Mouse (Mus musculus): ENCODE measurements around the gene Gm4559. TPM values are rescaled to one million over a fixed set of nuclear protein-coding genes. Genes with fewer than 3 reads are reported as not detected.
A peak's percentile ranks its signal among the peaks of the same experiment; 100 is the strongest.
"Not testable (repeated sequence)": the region's sequence is repeated elsewhere in the genome, so short reads cannot be mapped to it uniquely, and the experiment has no call there.

The Gm4559 gene
- not detected for total RNA-seq (2021)
- long read RNA-seq, experiment 1: 0 reads
- long read RNA-seq, experiment 2: 0 reads

DNA sequence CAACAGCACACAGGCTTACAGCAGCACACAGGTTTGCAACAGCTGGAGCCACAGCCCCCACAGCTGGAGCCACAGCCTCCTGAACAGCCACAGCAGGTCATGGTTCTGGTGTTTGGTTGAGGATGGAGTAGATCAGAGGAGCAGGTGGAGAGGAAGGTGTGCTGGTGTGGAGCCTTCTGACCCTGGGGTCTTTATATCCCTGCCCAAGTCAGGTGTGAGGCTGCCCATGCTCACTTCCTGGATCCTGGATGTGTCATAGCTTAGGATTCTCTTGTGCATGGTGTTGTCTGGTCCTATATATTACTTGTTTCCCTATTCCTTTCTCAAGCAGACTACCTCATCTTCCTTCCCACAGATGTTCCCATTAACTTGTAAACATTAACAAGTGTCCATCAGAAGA lies at the start of gene Gm4559:
Gene Gm4559, minus strand, starts transcription at position 101 of the 400 bp plus-strand sequence.
- DNase-seq (ENCODE audit: low spot score in 2 of 2): not testable (repeated sequence)

DNA sequence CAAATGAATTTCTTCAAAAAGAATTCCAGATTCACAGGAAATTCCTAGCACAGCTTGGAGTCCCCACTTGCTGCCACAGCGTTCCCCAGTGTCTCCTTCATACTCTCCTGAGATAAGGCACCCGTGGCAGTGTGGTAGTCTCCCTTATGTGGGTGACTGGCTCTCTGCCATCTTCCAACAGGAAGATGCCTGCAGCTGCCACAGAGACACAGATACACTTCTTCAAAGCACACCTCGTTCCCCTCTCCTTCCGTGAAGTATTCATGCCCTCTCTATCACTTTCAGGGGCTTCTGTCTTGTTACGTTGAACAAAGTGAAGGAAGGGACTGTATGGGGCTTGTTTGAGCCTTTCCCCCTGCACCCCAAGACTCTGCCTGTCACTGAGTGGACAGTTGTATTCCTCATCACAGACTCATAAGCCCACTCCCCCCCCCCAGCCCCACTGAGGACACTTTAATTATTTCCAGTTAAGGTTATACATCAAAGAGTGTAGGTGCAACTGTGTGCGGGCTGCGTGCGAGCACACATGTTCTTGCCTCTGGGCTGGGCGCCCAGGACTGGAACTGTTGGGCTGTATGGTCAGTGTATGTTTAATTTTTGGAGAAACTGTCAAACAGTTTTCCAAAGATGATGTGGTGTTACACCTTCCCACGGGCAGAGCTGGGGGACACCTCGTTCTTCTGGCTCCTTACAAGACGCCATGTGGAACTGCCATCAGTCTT lies 49.4 kb upstream of the Gm4559 start:
- DNase-seq (ENCODE audit: low spot score in 2 of 2): no peak

DNA sequence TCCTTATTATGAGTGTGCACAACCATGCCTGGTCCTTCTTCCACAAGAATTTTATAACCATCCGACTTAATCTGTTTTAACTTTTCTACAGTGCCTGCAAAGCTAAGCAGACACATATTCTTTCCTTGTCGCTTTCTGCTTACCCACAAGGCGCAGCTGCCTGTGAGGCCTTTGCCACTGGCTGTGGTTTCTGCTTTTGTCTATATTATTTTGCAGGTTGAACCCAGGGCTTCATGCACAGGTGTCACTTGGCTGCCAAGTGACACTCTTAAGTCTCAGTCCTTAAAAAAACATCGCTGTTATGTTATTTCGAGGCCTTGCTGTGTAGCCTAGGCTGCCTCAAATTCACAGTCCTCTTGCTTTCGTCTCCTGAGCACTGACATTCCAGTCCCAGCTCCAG lies 48.5 kb upstream of the Gm4559 start:
- no peak for DNase-seq (ENCODE audit: low spot score in 2 of 2)

DNA sequence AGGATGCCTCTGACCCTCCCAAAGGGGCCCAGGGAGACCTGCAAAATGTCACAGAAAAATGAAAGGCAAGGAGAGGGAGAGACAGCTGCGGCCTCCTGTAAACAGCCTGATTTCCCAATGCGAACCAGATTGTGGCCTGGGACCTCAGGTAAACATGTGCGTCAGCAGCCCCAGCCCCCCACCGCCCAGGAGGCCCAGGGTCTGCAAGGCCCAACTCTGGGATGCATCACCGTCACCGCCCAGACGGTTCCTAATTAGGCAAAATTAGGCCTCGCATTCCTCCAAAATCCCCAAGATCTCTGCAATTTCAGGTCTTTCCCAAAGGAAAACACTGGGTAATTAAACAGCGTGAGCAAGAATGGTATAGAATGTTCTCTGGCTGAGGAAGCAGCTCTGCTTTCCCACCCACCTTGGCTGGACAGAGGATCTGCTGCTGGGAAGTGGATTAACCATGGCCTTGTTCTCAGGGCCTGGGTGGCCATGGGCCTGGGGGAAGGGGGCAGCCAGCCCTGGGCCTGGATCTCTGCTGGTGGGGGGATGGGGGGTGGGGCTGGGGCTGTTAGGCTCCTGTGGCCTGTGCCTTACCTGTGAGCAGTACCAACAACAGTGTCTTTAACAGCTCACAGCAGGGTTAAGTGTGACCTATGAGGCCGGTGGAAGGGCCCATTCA lies 47.6 kb upstream of the Gm4559 start:
- DNase-seq (ENCODE audit: low spot score in 2 of 2): not testable (repeated sequence)

DNA sequence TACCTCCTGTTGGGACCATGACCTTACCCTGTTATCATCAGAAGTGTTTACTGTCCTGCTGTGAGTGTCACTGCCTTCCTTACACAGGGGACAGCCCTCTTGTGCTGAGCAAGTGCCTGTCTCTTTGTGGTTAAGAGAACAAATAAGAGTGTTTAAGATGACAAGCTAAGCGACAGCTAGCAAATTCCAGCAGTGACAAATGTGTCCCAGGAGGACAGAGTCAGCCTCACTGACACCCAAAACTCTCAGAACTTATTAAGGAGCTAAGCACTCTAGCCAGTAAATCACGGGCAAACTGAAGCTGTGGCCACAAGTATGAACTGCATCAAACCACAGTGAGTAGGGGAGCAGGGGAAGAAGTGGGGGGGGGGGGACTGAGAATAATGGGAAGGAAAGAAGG lies 46.7 kb upstream of the Gm4559 start:
- DNase-seq (ENCODE audit: low spot score in 2 of 2): no peak

DNA sequence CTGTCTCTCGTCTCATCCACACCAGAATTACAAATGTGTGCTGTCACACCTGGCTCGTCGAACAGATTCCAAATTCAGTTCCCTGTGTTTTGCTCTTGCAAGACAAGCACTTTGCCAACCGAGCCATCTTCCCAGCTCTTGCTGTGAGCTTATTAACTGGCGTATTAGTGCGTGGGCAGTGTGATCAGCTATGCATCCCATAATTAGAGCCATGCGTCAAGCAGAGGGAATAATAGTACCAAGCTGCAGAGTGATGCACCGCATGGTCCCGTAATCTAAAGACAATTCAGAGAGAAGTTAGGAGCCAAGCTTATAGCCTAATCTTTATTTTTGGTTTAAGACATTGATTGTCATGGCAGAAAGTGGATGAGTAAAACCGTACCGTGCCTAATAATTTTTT lies 45.0 kb upstream of the Gm4559 start:
- no peak for DNase-seq (ENCODE audit: low spot score in 2 of 2)

DNA sequence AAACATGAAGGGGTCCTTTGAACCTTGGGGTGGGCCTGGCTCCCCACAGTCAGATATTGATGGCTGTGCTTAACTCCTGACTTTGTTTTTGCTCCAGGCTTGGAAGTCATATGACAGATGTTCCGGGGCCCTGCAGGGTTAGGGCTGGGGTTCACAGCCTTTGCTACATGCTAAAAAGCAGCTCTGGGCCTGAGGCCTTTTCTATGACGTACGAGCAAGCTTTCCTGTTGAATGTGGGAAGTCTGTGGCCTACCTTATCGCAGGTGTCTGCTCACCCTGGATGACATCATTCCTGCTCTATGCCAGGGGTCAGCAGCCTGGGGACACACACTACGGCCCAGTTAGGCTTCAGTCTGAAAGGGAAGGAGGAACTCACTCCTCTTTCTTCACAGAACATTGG lies 43.1 kb upstream of the Gm4559 start:
- DNase-seq (ENCODE audit: low spot score in 2 of 2): no peak

DNA sequence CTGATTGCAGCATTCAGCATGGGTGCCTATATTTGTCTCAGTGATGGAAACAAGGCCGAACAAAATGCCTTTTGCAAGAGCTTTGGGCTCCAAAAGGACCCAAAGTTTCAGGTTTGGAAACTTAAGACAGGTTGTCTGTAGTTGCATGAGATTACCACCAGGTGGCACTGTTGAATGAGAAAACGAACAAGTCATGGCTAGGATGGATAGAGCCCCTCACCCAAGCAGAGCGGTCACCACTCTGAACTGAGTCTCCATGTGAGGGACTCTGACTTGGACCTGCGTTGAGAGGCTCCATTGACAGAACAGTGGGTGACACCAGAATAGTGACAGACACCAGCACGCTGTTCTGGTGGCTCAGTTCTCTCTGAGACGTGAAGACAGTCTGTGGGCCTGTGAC lies 42.4 kb upstream of the Gm4559 start:
- DNase-seq (ENCODE audit: low spot score in 2 of 2): peak; percentile 54 to 60

DNA sequence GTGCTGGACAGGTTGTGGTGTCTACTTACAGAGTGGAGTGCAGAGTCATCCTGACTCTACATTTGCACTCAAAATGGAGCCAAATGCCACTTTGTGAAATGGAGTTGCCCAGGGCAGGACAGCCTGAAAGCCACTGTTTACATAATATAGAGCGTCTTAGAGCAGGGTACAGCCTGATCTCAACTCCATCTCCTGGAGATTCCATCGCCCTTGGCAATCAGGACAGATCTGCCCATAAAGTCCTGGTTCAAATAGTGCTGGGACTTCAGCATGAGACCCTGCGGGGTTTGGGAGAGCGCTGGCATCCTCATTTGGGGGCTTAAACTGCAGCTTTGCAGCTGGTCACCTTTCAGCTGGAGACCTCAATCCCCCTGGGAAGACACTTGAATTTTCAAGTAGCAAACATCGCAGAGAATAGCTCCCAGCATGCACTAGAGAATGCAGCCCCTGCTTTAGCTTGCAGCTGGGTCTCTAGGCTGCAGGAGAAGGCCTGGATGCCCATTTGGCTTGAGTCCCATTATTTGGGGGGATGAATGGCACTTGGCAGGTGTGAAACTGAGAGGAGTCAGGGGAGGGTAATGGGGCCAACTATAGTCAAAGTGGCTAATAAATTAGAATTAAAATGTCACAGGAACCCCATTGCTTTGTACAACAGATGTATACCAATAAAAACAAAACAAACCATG lies 40.6 kb upstream of the Gm4559 start:
- DNase-seq (ENCODE audit: low spot score in 2 of 2): no peak

DNA sequence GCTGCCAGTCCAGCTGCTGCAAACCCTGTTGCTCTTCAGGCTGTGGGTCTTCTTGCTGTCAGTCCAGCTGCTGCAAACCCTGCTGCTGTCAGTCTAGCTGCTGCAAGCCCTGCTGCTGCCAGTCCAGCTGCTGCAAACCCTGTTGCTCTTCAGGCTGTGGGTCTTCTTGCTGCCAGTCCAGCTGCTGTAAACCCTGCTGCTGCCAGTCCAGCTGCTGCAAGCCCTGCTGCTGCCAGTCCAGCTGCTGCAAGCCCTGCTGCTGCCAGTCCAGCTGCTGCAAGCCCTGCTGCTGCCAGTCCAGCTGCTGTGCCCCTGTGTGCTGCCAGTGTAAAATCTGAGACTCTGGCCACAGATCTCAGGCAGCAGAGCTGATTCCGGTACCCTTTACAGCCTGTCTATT lies 29.8 kb upstream of the Gm4559 start:
- DNase-seq (ENCODE audit: low spot score in 2 of 2): not testable (repeated sequence)

DNA sequence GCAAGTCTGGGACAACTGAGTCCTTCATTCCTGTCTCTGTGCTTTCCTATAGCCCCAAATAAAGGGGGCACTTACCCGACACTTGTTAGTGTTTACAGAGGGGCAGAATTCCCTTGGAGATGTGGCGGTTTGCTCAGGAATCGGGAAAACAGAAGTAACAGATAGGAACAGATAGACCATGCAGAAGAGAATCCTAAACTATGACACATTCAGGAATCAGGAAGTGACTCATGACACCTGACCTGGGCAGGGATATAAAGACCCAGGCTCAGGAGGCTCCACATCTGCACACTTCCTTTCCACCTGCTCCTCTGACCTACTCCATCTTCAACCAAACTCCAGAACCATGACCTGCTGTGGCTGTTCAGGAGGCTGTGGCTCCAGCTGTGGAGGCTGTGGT lies 29.1 kb upstream of the Gm4559 start, which contains the start of gene Krtap5-4:
Gene Krtap5-4, plus strand, starts transcription at position 301 of the 400 bp plus-strand sequence.
- DNase-seq (ENCODE audit: low spot score in 2 of 2): no peak

DNA sequence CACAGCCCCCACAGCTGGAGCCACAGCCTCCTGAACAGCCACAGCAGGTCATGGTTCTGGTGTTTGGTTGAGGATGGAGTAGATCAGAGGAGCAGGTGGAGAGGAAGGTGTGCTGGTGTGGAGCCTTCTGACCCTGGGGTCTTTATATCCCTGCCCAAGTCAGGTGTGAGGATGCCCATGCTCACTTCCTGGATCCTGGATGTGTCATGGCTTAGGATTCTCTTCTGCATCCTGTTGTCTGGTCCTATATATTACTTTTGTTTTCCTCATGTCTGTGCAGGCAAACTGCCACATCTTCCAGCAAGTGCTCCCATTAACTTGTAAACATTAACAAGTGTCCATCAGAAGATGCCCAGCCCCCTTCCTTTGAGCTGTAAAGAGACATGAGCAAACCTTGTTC lies 22.9 kb upstream of the Gm4559 start, which contains the start of gene Krtap5-1:
Gene Krtap5-1, minus strand, starts transcription at position 101 of the 400 bp plus-strand sequence.
- DNase-seq (ENCODE audit: low spot score in 2 of 2): not testable (repeated sequence)

DNA sequence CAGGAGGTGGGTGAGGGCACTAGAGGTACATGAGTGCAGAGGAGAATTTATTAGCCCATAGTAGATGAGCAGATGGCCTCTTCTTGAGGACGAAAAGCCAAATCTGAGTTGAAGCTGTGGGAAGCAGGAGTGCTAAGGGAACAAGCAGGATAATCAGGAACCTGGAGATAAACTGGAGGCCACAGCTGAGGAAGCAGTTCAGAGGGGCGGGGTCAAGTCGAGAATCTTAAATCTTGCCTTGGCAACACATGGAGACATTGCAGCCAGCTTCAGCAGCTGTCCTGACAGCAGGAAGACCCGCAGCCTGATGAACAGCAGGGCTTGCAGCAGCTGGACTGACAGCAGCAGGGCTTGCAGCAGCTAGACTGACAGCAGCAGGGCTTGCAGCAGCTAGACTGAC lies 21.9 kb upstream of the Gm4559 start:
- not testable (repeated sequence) for DNase-seq (ENCODE audit: low spot score in 2 of 2)

DNA sequence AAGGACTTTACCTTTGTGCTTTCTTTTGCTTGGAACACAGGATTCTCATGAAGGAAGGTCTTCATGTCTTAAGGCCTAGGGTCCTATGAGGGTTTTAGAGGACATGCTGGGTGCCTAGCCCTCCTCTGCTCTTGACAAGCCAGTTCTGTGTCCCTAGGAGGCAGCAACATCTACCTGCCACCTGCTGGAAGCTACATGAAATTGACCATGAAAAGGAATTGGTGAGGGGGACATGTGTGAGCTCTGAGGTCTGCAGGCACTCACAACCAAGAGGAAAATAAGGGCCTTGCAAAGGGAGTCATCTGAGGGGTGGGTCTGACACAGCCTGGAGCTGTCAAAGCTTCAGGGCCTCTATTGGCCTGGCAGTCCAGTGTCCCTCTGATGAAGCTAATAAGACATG lies 21.3 kb upstream of the Gm4559 start:
- DNase-seq (ENCODE audit: low spot score in 2 of 2): no peak

DNA sequence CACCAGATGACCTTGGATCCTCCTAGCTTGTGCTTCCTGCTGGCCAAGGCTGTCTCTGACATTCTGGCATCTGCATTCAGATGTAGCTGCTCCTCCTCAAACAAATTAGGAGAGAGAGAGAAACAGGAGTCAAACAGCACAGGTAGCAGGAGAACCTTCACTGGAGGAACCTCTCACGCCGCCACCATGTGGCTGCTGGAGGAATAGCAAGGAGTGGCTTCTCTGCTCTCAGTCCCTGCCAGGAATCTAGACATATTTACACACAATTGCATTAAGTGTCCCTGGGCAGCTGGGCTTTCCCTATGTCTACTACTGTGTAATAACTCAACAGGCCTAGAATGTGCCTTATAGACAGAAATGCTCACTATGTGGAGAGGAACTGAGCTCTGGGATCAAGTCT lies 19.7 kb upstream of the Gm4559 start:
- not testable (repeated sequence) for DNase-seq (ENCODE audit: low spot score in 2 of 2)

DNA sequence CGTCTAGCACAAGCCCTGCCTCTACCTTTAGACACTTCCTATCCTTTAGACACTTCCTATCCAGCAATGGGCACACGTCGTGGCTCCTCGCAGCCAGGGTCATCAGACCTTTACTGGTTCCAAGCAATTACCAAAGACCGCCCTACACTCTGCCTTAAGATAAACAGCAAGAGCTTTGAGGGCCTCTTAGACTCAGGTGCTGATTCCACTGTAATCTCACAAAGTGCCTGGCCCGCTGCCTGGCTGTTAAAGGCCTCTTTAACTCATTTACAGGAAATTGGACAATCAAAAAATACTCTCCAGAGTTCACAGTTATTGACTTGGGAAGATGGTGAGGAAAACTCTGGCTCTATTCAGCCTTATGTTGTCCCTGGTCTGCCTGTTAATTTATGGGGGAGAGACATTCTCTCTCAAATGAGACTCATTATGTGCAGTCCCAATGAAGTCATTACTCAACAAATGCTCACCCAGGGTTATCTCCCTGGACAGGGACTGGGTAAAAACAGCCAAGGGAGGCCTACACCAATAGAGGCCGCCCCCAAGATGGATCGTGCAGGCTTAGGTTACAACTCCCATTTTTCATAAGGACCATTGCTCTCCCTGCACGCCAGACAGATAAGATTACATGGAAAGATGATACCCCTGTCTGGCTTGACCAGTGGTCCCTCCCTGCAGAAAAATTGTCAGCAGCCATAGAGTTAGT lies 11.9 kb upstream of the Gm4559 start:
- not testable (repeated sequence) for DNase-seq (ENCODE audit: low spot score in 2 of 2)

DNA sequence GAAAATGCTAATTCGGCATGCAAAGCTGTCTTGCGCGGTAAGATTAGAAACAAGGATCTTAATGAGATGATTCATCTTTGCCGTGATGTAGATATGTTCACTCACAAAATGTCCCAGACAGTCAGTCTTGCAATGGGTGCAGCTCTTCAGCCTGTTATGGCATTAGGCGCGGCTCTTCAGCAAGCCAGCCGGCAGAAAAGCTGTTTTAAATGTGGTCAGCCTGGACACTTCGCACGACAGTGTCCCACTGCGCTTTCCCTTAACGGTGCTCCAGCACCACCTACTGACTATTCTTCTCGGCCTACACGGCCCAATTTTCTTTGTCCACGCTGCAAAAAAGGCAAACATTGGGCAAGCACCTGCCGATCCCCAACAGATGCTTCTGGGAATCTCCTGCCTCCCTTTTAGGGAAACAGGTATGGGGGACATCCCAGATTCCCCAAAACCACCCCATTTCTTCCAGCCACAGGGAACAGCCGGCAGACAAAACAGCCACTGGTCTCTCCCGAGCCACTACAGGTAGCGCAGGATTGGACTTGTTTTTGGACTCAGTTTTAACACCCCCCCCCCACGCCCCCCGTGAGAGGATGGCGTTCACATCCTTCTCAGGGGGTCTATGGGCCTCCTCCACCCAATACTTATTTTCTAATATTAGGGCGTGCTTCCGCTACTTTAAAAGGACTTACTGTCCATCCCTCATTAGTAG lies 11.1 kb upstream of the Gm4559 start:
- peak; percentile 23 to 32 for DNase-seq (ENCODE audit: low spot score in 2 of 2)

DNA sequence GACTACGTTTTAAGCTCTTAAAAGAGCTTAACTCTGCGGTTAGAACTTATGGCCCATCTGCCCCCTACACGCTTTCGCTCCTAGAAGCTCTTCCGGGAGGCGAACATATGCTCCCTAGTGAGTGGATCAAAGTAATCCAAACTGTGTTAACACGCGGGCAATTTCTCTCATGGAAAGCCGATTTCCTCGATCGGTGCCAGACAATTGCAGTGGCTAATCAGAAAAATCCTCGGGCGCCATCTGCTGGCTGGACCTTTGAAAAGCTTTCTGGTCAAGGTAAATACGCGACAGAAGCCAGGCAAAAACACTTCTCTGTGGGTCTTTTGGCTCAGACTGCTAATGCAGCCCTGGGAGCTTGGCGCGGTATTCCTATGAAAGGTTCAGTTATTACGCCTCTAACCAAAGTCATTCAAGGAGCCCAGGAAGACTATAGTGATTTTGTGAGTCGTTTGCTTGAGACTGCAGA lies 10.5 kb upstream of the Gm4559 start:
- peak; percentile 87 to 93 for DNase-seq (ENCODE audit: low spot score in 2 of 2)

DNA sequence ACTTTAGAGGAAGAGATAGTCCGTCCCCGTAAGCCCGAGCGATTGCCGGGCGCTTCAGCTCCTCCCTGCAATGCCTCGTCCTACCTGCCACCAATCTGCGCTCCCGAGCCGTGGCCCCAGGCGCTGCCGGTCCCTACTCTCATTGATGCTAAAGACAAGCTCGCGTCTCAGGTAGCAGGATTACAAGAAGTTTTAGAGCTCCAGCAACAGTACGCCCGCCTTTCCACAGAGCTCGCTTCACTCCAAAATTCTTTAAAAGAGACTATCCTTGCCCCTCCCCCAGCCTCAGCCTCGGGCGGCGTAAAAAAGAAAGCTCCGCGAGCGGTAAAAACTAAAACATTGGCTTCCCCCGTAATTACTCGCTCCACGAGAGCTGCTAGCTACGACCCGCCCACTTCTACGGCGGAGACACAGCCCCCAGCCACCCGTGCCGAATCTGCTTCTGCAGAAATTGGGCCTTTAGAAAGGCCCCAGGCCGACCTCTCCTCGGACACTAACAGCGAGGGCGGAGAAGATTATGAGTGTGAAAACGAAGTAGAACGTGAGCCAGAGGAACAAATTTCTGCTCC lies 9.9 kb upstream of the Gm4559 start:
- DNase-seq (ENCODE audit: low spot score in 2 of 2): peak; percentile 36 to 48

DNA sequence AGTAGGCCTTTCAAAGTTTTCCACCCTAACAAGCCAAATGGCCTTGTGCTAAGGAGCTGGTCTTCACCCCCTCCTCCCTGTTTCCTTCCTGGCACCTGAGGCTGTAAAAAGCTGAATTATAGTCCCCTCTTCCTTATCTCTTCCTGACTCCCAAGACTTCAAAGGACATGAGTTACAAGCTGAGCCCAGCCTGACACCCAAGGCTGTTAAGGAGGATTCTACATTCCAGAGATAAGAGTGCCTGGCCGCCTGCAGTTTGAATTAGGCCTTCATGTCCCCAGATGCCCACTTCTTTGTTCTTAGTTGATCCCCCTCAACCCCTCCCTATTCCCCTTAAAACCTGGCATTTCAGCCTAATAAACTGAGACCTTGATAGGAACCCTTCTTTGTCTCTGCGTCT lies 8.7 kb upstream of the Gm4559 start:
- not testable (repeated sequence) for DNase-seq (ENCODE audit: low spot score in 2 of 2)

Data from layer of hippocampus, postnatal 14 days (tissue).